In genomic region chr11:120980427-120981035, GRCm38 (mm10) we compare ENCODE assay signal across 11 mouse cellular contexts. TPM values are rescaled to one million over a fixed set of nuclear protein-coding genes. Genes with fewer than 3 reads are reported as not detected.
DNase-seq lines count a peak whose midpoint lies in the region; ATAC-seq and TF ChIP-seq lines count a peak whose summit lies in the region.
"Had no signal": no experiment of that assay in that cellular context is flagged by ENCODE, and none has a peak within 500 bp of the region (broad histone marks: within the 10 kb centered on the region; RNA-seq: fewer than 3 reads in every experiment).

No protein-coding gene starts in this region.

- no peaks in the 10 kb centered on the region for H3K27me3 ChIP-seq in heart, adult 2 months (ENCODE audit: control insufficient read depth, insufficient read depth, low read length)
- H3K27me3 ChIP-seq in heart, embryonic 10.5 days (ENCODE audit: insufficient read depth, poor library complexity, severe bottlenecking): no peaks in the 10 kb centered on the region
- no peaks in the 10 kb centered on the region for H3K27me3 ChIP-seq in heart, embryonic 13.5 days (replicated peaks)
- no peaks in the 10 kb centered on the region for H3K27me3 ChIP-seq in liver, embryonic 13.5 days
- no peaks in the 10 kb centered on the region for H3K27me3 ChIP-seq in hindbrain, embryonic 10.5 days (ENCODE audit: insufficient read depth, poor library complexity, severe bottlenecking)
- H3K27me3 ChIP-seq: forebrain, embryonic 13.5 days had no signal

- no peaks in the 10 kb centered on the region for H3K9me3 ChIP-seq in heart, embryonic 10.5 days
- H3K9me3 ChIP-seq in heart, embryonic 13.5 days: no peaks in the 10 kb centered on the region
- H3K9me3 ChIP-seq in liver, embryonic 13.5 days (replicated peaks): no peaks in the 10 kb centered on the region
- no peaks in the 10 kb centered on the region for H3K9me3 ChIP-seq in hindbrain, embryonic 10.5 days
- H3K9me3 ChIP-seq: forebrain, embryonic 13.5 days had no signal

- TF ChIP-seq EP300 in heart, adult 2 months (IDR thresholded peaks at IDR 0.05; ENCODE audit: insufficient read depth, low read depth, low read length): no peak

- H3K79me2 ChIP-seq in heart, adult 2 months (replicated peaks; ENCODE audit: control insufficient read depth, insufficient read depth, low read length): peaks cover 17% of the 10 kb centered on the region

- TF ChIP-seq POLR2A in heart, adult 2 months (IDR thresholded peaks at IDR 0.05; ENCODE audit: insufficient read depth, low read depth, low read length): no peak

- WGBS in heart, adult 2 months: 25% methylated on average over 9 of the region's 9 CpGs
- WGBS in heart, embryonic 10.5 days: 66% methylated on average over 9 of the region's 9 CpGs
- 40% methylated on average over 9 of the region's 9 CpGs for WGBS in heart, embryonic 13.5 days
- 23% methylated on average over 9 of the region's 9 CpGs for WGBS in liver, embryonic 13.5 days (ENCODE audit: insufficient replicate concordance)
- WGBS in hindbrain, embryonic 10.5 days: 92% methylated on average over 9 of the region's 9 CpGs

- peaks cover 20% of the 10 kb centered on the region for H3K4me1 ChIP-seq in heart, adult 2 months (ENCODE audit: control insufficient read depth, insufficient read depth, low read length)
- peaks cover 20% of the 10 kb centered on the region; the same call in 1 of the 2 replicates for H3K4me1 ChIP-seq in heart, embryonic 10.5 days
- peaks cover 72% of the 10 kb centered on the region for H3K4me1 ChIP-seq in heart, embryonic 13.5 days
- H3K4me1 ChIP-seq in liver, embryonic 13.5 days (replicated peaks): peaks cover 78% of the 10 kb centered on the region
- H3K4me1 ChIP-seq in hindbrain, embryonic 10.5 days (replicated peaks): no peaks in the 10 kb centered on the region
- H3K4me1 ChIP-seq: forebrain, embryonic 13.5 days had no signal

- H3K4me2 ChIP-seq in heart, embryonic 13.5 days: peak overlapping the region; percentile 39
- H3K4me2 ChIP-seq in liver, embryonic 13.5 days: peak overlapping the region; percentile 66
- H3K4me2 ChIP-seq: forebrain, embryonic 13.5 days had no signal

- TF ChIP-seq CTCF in heart, adult 2 months (IDR thresholded peaks at IDR 0.05): no peak

- H3K9ac ChIP-seq in heart, adult 2 months (ENCODE audit: low read depth, low read length): no peak overlapping the region
- 0 out of 2 replicates have a peak overlapping the region, but pooled peaks have one; percentile 19 for H3K9ac ChIP-seq in heart, embryonic 13.5 days
- peak overlapping the region; percentile 60 for H3K9ac ChIP-seq in liver, embryonic 13.5 days
- H3K9ac ChIP-seq: forebrain, embryonic 13.5 days had no signal

- DNase-seq in heart, adult 2 months: peak in 1 of 2 experiments; percentile 45
- DNase-seq in heart, embryonic 10.5 days (ENCODE audit: low spot score): no peak
- peak; percentile 77 for DNase-seq in liver, embryonic 13.5 days
- DNase-seq in spleen, postnatal 36 days (ENCODE audit: low spot score in 2 of 2): peak; percentile 26 to 59
- DNase-seq in cerebellum, postnatal 36 days: no peak
- no peak for DNase-seq in hindbrain, embryonic 10.5 days (ENCODE audit: low spot score)
- DNase-seq in cerebellum, postnatal 25 days: no peak
- DNase-seq: layer of hippocampus, adult 9-11 months; midbrain, embryonic 14.5 days had no signal

- ATAC-seq in heart, embryonic 13.5 days (ENCODE audit: extremely low read depth, insufficient number of reproducible peaks, low FRiP score, low TSS enrichment): peak; percentile 52
- peak; percentile 91 for ATAC-seq in liver, embryonic 13.5 days (ENCODE audit: low read depth)
- ATAC-seq: forebrain, embryonic 13.5 days had no signal

- peaks cover 61% of the 10 kb centered on the region for H3K36me3 ChIP-seq in heart, adult 2 months (ENCODE audit: control insufficient read depth, insufficient read depth, low read length)
- peaks cover 91% of the 10 kb centered on the region for H3K36me3 ChIP-seq in heart, embryonic 10.5 days
- peaks cover 97% of the 10 kb centered on the region for H3K36me3 ChIP-seq in heart, embryonic 13.5 days
- H3K36me3 ChIP-seq in liver, embryonic 13.5 days: peaks cover 93% of the 10 kb centered on the region
- H3K36me3 ChIP-seq in hindbrain, embryonic 10.5 days: peaks cover 99% of the 10 kb centered on the region

- intact Hi-C loops in heart, adult 2 months (cut with DNase I): no loop called here

- H3K27ac ChIP-seq in heart, adult 2 months: peak overlapping the region; percentile 8; the same call in 1 of the 2 replicates
- no peak overlapping the region for H3K27ac ChIP-seq in heart, embryonic 10.5 days
- peak overlapping the region; percentile 67 for H3K27ac ChIP-seq in heart, embryonic 13.5 days (replicated peaks)
- H3K27ac ChIP-seq in liver, embryonic 13.5 days: peak overlapping the region; percentile 97
- no peak overlapping the region for H3K27ac ChIP-seq in hindbrain, embryonic 10.5 days
- H3K27ac ChIP-seq: forebrain, embryonic 13.5 days had no signal

- no peak overlapping the region for H3K4me3 ChIP-seq in heart, adult 2 months
- H3K4me3 ChIP-seq in heart, embryonic 10.5 days: no peak overlapping the region
- no peak overlapping the region for H3K4me3 ChIP-seq in heart, embryonic 13.5 days
- H3K4me3 ChIP-seq in liver, embryonic 13.5 days (replicated peaks): peak overlapping the region; percentile 41
- H3K4me3 ChIP-seq in hindbrain, embryonic 10.5 days: no peak overlapping the region
- H3K4me3 ChIP-seq: forebrain, embryonic 13.5 days had no signal

RNA-seq across cellular contexts. Expression of gene Csnk1d, which starts 10.6 kb away (rescaled TPM):
- 10 to 100 TPM; 48.7 to 55.9 TPM for total RNA-seq in heart, adult 2 months (2021)
- polyA plus RNA-seq in heart, adult 2 months (2012; rRNA removed): 33.9 and 45.6 TPM in 2 replicates
- polyA plus RNA-seq in heart, embryonic 10.5 days (2016; fragmentation: Nextera tagmentation; extraction: Ambion mirVana): 85.2 and 99.8 TPM in 2 replicates
- 71.4 and 71.5 TPM in 2 replicates for polyA plus RNA-seq in heart, embryonic 13.5 days (2015; fragmentation: Nextera tagmentation; extraction: Ambion mirVana)
- 36.8 and 46.3 TPM in 2 replicates for polyA plus RNA-seq in liver, embryonic 13.5 days (2015; fragmentation: Nextera tagmentation; extraction: Ambion mirVana)
- 124 and 134 TPM in 2 replicates for polyA plus RNA-seq in hindbrain, embryonic 10.5 days (2016; fragmentation: Nextera tagmentation; extraction: Ambion mirVana)

RNA-seq across cellular contexts. Expression of gene Slc16a3, which starts 32.3 kb away (rescaled TPM):
- 1 to 10 TPM; 1.2 to 1.3 TPM for total RNA-seq in heart, adult 2 months (2021)
- polyA plus RNA-seq in heart, adult 2 months (2012; rRNA removed): 4.0 and 4.2 TPM in 2 replicates
- 416 and 440 TPM in 2 replicates for polyA plus RNA-seq in heart, embryonic 10.5 days (2016; fragmentation: Nextera tagmentation; extraction: Ambion mirVana)
- polyA plus RNA-seq in heart, embryonic 13.5 days (2015; fragmentation: Nextera tagmentation; extraction: Ambion mirVana): 224 and 258 TPM in 2 replicates
- polyA plus RNA-seq in liver, embryonic 13.5 days (2015; fragmentation: Nextera tagmentation; extraction: Ambion mirVana): 71.4 and 81.7 TPM in 2 replicates
- 111 and 204 TPM in 2 replicates for polyA plus RNA-seq in hindbrain, embryonic 10.5 days (2016; fragmentation: Nextera tagmentation; extraction: Ambion mirVana)

RNA-seq across cellular contexts. Expression of gene Ccdc57, which starts 47.9 kb away (rescaled TPM):
- total RNA-seq in heart, adult 2 months (2021): 1 to 10 TPM in 1 of 2 experiments, under 1 TPM in 1; 0.86 to 1.1 TPM
- 0.61 and 1.3 TPM in 2 replicates for polyA plus RNA-seq in heart, adult 2 months (2012; rRNA removed)
- 6.0 and 6.5 TPM in 2 replicates for polyA plus RNA-seq in heart, embryonic 10.5 days (2016; fragmentation: Nextera tagmentation; extraction: Ambion mirVana)
- 3.1 and 3.7 TPM in 2 replicates for polyA plus RNA-seq in heart, embryonic 13.5 days (2015; fragmentation: Nextera tagmentation; extraction: Ambion mirVana)
- polyA plus RNA-seq in liver, embryonic 13.5 days (2015; fragmentation: Nextera tagmentation; extraction: Ambion mirVana): 1.8 TPM in 2 replicates
- 6.1 and 6.4 TPM in 2 replicates for polyA plus RNA-seq in hindbrain, embryonic 10.5 days (2016; fragmentation: Nextera tagmentation; extraction: Ambion mirVana)

RNA-seq across cellular contexts. Expression of gene Cd7, which starts 58.7 kb away (rescaled TPM):
- total RNA-seq in heart, adult 2 months (2021): under 1 TPM; 0.23 to 0.26 TPM
- 1.3 and 1.9 TPM in 2 replicates for polyA plus RNA-seq in heart, adult 2 months (2012; rRNA removed)
- not detected in 2 replicates for polyA plus RNA-seq in heart, embryonic 10.5 days (2016; fragmentation: Nextera tagmentation; extraction: Ambion mirVana)
- 0.22 and 0.29 TPM in 2 replicates for polyA plus RNA-seq in heart, embryonic 13.5 days (2015; fragmentation: Nextera tagmentation; extraction: Ambion mirVana)
- 0.39 and 0.53 TPM in 2 replicates for polyA plus RNA-seq in liver, embryonic 13.5 days (2015; fragmentation: Nextera tagmentation; extraction: Ambion mirVana)
- polyA plus RNA-seq in hindbrain, embryonic 10.5 days (2016; fragmentation: Nextera tagmentation; extraction: Ambion mirVana): not detected in 2 replicates
- polyA plus RNA-seq: forebrain, embryonic 13.5 days; midbrain, embryonic 14.5 days had no signal

Comparison
In these comparisons a context has a peak if more than half of its experiments do, and no peak if none do; other contexts are left out.
1. H3K27ac ChIP-seq: peak in heart, adult 2 months (single experiment), heart, embryonic 13.5 days (single experiment) and liver, embryonic 13.5 days (single experiment); none in heart, embryonic 10.5 days (single experiment) and hindbrain, embryonic 10.5 days (single experiment).
2. RNA of gene Slc16a3, which starts 32.3 kb away (polyA plus RNA-seq): 416 to 440 TPM in heart, embryonic 10.5 days, 224 to 258 TPM in heart, embryonic 13.5 days, 111 to 204 TPM in hindbrain, embryonic 10.5 days and 71.4 to 81.7 TPM in liver, embryonic 13.5 days; 4.0 to 4.2 TPM in heart, adult 2 months; every median in the first group is over 10 times any median in the second.
3. DNase-seq: peak in liver, embryonic 13.5 days (single experiment) and spleen, postnatal 36 days (2 of 2); none in heart, embryonic 10.5 days (single experiment), cerebellum, postnatal 36 days (0 of 2), hindbrain, embryonic 10.5 days (single experiment) and cerebellum, postnatal 25 days (0 of 2).